In genomic region chr14:20177494-20178123, GRCm38 (mm10) we compare ENCODE assay signal across 7 mouse cellular contexts. TPM values are rescaled to one million over a fixed set of nuclear protein-coding genes. Genes with fewer than 3 reads are reported as not detected.
DNase-seq lines count a peak whose midpoint lies in the region; ATAC-seq lines count a peak whose summit lies in the region.

No protein-coding gene starts in this region.

- peaks cover 35% of the 10 kb centered on the region for H3K4me1 ChIP-seq in limb, embryonic 15.5 days

- no peaks in the 10 kb centered on the region for H3K27me3 ChIP-seq in limb, embryonic 15.5 days

- WGBS in limb, embryonic 15.5 days, result 61% methylated on average over 9 of the region's 9 CpGs

- no peak overlapping the region for H3K9ac ChIP-seq in limb, embryonic 15.5 days

- H3K27ac ChIP-seq in limb, embryonic 15.5 days, result peak overlapping the region; percentile 24; the same call in 1 of the 2 replicates

- no peak for ATAC-seq in limb, embryonic 15.5 days (ENCODE audit: insufficient number of reproducible peaks, low FRiP score, low TSS enrichment, low read depth)

- H3K4me2 ChIP-seq in limb, embryonic 15.5 days, result no peak overlapping the region

- H3K9me3 ChIP-seq in limb, embryonic 15.5 days, result no peaks in the 10 kb centered on the region

- no peak overlapping the region for H3K4me3 ChIP-seq in limb, embryonic 15.5 days

- peak; percentile 65 for DNase-seq in kidney, adult 9 months
- no peak for DNase-seq in kidney, postnatal 10 days
- DNase-seq in brain, adult 2 months (ENCODE audit: low read depth, low spot score), result peak; percentile 13
- peak; percentile 64 for DNase-seq in lung, postnatal 25 days (ENCODE audit: low spot score)
- no peak for DNase-seq in c-Kit-positive CD71-positive TER-119-positive erythroid progenitor cells, embryonic 14.5 days (ENCODE audit: low spot score)
- no peak for DNase-seq in layer of hippocampus, postnatal 14 days (ENCODE audit: low spot score in 2 of 2)

- no peaks in the 10 kb centered on the region for H3K36me3 ChIP-seq in limb, embryonic 15.5 days

RNA-seq across cellular contexts. Expression of gene Kcnk5, which starts 4.0 kb away (rescaled TPM):
- polyA plus RNA-seq in limb, embryonic 15.5 days (2015; fragmentation: Nextera tagmentation; extraction: Ambion mirVana), result 4.5 and 4.7 TPM in 2 replicates
- under 1 TPM; 0.39 to 0.41 TPM for total RNA-seq in layer of hippocampus, postnatal 14 days (2021)

RNA-seq across cellular contexts. Expression of gene Saysd1, which starts 39.3 kb away (rescaled TPM):
- 13.4 and 14.1 TPM in 2 replicates for polyA plus RNA-seq in limb, embryonic 15.5 days (2015; fragmentation: Nextera tagmentation; extraction: Ambion mirVana)
- 1 to 10 TPM; 5.2 to 6.6 TPM for total RNA-seq in layer of hippocampus, postnatal 14 days (2021)

Comparison
In these comparisons a context has a peak if more than half of its experiments do, and no peak if none do; other contexts are left out.
1. DNase-seq: peak in kidney, adult 9 months (single experiment), brain, adult 2 months (single experiment) and lung, postnatal 25 days (single experiment); none in kidney, postnatal 10 days (single experiment), c-Kit-positive CD71-positive TER-119-positive erythroid progenitor cells, embryonic 14.5 days (single experiment) and layer of hippocampus, postnatal 14 days (0 of 2).